Mouse (Mus musculus): Measurements from ENCODE around the gene Ada.
"Not testable (repeated sequence)": the region's sequence is repeated elsewhere in the genome, so short reads cannot be mapped to it uniquely, and the experiment has no call there.

The Ada gene

DNA sequence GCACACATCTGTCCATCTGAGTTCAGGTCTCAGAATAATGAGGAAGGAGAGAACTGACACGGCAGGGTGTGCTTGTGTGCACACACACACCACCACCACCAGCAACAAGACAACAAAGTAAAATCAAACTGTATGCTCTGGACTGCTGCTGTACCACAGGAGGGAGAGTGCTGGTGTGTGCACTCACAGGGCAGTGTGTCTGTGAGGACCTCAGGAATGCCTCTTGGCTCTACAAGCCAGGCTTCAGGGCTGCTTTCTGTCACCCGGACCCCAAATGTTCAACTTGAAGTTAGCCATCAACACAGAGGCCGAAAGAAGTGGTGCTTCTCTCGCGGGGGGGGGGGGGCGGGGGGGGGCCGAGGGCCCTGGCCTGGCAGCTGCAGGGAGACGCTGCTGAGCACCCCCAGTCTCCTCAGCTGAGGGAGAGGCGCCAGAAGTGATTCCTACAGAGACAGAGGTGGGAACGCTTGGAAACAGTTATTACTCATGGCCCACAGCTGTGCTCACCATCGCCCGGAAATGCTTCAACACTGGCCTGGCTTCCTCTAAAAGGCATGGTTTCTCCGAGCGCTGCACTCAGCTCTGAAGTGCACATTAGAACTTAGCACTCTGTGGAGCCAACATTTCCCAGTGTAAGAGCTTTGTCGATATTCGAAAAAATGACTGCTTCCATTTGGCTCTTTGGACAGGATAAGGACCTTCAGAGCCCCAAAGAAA is 52.1 kb downstream of the Ada start:
- no peak for DNase-seq (ENCODE audit: low read depth, low spot score)

DNA sequence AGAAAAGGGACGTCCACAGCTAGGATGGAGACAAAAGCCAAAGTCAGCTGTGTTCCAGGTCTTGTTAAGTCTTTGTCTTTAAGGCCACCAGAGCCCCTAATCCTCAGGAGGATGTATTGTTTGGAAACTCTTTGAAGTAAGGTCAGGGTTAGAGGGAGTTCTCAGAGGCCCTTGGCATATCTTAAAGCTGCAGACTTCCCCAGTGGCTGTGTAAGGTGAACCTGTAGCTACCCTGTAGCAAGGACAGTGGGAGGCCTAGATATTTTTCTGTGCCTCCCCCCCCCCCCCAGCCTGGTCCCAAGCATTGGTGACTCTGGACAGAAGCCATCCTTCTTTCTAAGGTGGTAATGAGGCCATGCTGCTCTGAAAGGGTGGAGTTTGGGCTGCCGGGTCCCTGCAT is 53.3 kb downstream of the Ada start:
- no peak for DNase-seq (ENCODE audit: low read depth, low spot score)

DNA sequence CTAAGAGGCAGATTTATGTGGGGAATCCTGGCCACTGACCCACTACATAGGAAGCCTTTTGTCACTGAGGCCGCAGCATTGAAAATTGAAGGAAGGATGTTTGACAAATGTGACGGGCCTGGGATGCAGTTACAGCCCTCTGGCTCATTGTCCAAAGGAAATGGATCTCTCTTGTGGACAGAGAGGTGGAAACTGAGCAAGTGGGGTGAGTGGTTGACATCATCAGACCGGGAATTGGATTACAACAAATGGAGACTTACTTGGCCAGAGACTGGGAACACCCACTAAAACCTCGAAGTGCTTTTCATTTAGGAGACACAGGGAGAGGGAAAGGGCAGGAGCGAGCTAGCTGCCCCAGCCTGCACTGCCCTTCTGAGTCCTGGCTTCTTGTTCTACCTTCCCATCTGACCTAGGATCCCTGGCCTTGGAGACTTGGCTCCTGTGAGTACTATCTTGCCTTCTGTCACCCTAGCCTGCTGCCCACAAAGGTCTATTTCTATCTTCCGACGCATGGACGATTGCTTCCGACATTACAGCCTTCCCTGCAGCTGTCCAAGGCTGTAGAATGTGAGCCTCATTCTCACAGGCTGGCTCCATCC is 56.2 kb downstream of the Ada start:
- no peak for DNase-seq (ENCODE audit: low read depth, low spot score)

DNA sequence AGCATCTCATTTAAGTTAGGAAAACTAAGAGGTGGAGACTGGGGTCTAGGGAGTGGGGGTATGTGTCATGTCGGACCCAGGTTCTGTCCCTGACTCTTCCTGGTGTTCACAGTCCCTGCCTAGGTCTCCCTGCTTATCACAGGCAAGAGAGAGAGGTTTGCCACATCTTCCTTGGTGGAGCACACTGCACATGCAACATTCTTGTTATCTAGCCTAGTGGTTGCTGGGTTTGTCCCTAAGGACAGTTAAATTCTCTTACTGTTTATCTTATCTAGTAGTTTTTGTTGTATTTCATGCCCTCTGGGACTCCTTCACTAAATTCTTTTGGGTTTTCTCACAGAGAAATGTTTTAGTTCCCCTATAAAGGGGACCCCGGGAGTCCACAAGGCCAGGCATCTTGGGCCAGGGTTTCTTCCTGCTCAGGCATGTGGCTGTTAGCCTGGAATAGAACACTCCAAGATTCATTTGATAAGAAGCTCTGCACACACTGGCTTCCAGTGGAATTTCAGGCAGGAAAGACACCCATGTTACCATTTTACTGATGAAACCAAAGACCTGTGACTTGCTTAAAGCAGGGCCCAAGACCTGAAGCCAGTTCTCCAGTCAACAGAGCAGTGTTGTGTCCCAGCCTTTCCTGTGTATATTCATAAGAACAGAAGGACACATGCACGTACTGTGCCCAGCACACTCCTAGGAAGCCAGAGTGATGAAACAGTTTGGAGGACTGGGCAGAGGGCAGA is 57.0 kb downstream of the Ada start:
- DNase-seq (ENCODE audit: low read depth, low spot score) = no peak

DNA sequence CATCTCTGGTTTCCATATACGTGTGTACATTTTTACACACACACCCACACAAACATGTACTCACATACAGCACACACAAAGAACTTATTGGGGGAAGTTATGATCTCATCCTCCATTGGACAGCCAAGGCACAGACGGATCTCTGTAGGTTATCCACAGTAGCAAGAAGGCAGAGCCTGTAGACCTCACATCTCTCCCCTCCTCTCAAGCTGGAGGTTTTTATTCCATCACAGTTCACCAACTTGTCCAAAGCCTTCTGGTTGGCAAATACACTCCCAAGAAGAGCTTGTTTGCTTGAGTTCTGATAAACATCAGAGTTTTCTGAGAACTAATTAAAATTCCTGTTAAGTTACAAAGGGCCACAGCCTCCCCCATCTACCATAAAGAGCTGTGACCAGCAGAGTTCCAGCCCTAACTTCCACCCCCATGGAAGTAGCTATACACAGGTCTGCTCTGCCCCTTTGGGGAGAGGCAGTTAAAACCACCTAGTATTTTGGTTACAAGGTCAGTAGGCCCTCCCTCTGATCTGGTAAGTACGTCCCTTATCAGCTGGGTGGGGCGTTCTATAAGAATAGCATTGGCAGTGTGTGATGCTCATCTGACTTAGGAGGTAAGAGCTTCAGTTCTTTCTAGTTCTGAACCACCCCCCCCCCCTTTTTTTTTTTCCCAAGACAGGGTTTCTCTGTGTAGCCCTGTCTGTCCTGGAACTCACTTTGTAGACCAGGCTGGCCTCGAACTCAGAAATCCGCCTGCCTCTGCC is 58.0 kb downstream of the Ada start:
- DNase-seq (ENCODE audit: low read depth, low spot score) = no peak

DNA sequence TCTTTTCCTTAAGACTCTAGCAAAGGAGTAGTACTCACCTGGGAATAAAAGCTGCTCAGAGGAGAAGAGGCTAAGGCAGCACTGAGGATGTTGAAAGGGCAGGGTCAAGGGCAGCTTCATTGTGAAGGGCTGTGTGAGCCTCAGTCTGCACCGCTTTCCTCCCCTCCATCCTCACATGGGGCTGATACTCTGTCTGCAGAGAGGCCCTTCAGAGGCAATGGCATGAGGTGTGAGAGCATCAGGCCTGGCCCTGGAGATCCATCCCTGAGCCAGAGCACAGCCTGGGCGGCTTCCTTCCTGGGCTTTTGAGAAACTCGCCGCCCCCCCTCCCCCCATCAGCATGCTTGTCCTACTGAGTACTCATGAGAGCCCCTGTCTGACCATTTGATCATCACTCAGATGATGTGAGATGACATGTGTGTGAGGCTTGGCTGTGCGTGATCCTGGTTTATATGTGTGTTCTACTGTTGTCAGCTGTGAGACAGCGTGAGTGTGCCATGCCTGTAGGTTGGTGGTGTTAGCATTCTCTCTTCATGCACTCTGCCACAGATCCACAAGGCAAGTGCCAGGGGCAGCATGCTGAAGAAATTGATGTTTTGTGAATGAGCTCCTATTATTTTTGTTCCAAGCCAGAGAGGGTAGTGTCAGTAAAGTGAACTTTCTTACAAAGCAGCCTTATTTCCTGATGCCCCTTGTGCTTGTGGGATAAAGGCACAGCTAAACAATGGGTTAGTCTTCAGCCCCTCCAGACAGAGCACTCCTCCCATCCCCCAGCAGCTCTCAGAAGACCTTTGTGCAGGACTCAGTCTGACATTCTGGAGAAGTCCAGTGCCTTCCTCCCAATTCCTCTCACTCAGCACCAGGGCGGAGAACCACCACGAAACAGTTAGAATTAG is 59.4 kb downstream of the Ada start:
- no peak for DNase-seq (ENCODE audit: low read depth, low spot score)

DNA sequence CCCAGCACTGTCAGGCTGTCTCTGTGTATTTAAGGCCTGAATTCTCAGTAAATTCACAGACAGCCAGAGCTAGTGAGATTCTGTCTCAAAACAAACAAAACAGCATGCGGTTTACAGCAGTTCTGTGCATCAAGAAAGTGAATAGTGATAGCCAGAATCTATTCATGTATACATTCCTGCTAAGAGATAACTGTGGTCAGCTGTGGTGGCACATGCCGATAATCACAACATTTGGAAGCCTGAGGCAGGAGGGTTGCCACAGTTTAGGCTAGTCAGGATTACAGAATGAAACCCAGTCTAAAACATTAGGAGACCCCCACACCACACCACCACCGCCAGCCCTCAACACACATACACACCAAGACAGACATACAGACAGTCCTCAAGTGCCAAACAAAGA is 60.3 kb downstream of the Ada start:
- DNase-seq (ENCODE audit: low read depth, low spot score) = no peak

DNA sequence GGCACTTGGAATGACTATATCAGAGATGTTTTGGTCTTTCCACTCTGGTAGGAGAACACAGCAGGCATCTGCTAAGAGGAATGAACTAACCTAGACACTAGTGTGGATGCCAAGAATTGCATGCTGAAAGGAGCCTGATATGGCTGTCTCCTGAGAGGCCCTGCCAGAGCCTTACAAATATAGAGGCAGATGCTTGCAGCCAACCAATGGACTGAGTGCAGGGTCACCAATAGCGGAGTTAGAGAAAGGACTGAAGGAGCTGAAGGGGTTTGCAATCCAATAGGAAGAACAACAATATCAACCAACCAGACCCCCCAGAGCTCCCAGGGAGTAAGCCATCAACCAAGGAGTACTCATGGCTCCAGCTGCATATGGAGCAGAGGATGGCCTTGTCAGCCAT is 61.7 kb downstream of the Ada start:
- not testable (repeated sequence) for DNase-seq (ENCODE audit: low read depth, low spot score)

DNA sequence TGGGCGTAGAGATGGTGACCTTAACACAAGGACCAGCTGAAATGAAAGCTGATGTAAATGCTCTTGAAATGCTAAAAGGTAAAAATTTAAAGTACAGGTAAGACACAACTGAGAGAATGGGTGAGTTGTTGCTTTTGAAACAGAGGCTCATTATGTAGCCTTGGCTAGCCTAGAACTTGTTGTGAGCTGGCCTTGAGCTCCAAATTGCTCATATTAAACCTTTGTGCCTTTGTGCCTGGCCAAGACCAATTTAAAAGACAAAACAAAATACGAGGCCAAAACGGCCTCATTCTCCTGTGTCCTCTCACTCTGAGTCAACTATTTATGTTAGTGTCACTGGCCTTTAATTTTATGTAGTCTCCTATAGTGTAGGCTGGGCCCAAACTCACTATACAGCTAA is 63.2 kb downstream of the Ada start:
- no peak for DNase-seq (ENCODE audit: low read depth, low spot score)

DNA sequence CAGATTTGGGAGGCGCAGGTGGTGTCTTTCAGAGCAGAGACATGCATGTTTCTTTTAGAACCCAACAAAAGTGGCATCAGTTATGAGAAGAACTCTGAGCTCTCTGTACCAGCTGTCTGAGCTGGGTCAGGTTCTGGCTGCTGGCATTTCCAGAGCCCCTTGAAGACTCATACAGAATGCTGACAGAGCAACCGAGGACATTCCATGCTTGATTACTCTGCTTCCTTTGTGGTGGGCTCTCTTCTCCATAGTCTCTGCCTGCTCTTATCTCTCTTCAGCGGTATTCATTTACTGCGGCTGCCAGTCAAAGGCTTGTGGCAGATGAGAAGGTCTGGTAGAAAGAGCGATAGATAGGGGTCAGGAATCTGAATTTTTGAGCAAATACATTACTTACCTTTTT is 63.8 kb downstream of the Ada start:
- no peak for DNase-seq (ENCODE audit: low read depth, low spot score)

DNA sequence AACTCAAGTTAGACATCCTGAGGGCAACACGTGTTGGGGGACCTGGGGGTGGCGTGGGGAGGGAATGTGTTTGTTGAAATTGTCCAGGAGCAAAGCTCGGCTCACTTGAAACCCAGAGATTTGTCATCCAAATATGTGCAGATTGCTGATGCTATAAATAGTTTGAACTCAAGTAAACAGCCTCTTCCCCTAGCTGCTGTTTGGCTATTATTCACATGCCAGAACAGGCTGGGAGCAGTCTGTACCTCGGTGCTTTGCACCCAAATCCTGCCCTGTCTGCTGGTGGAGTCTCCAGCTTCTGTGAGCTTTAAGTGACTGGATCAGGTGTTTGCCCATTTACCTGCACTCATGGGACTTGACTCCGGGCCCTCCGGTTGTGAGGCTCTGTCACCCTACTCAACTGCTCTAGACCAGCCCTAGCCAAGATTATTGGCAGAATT is 64.3 kb downstream of the Ada start:
- no peak for DNase-seq (ENCODE audit: low read depth, low spot score)

DNA sequence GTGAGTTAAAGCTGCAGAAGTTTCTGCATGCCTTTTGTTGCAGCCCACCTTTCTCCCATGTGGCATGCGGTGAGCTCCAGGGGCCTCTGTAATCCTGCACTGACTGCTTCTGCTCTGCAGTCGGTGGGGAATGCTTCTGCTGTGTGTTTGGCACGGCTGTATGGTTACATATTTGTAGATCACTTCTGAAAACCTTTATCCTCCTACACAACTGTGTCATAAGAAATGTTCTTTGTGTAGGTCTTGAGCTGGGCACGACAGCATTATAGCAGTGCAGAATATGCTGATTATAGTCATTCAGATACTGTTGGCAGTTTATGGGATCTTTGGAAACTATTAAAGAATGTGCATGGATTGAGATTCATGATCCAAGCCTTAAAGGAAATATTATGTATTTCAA is 64.8 kb downstream of the Ada start:
- no peak for DNase-seq (ENCODE audit: low read depth, low spot score)

DNA sequence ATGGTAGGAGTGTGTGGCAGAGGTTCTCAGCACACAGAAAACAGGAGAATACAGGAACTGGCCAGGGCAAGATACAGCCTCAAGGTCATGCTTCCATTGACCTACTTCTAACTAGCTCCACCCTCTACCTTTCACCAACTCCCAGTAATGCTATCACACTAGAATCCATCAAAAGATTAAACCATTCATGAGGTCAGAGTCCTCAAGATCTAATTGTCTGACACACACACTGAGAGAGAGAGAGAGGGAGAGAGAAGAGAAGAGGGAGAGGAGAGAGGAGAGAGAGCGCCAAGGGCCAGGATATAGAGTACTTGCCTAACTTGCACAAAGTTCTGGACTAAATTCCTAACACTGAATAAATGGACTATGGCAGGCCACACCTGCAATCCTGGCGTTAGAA is 67.7 kb downstream of the Ada start:
- no peak for DNase-seq (ENCODE audit: low read depth, low spot score)

DNA sequence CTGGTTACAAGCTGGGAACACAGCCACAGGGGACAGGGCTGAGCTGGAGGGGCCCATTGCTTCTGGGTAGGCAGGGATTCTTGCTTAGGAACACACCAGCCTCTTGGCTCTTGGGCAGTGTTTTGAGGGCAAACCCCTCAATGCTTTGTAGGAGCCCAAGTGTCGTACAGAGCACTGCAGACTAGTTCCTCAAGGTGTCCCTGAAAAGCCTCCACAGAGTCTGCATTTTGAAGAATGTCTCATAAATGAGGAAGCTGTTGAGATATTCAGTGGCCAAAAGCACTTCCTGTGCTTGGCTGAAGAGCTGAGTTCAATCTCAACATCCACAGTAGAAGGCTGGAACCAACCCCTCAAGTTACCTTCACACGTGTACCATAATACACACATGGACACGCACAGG is 73.3 kb downstream of the Ada start:
- DNase-seq (ENCODE audit: low read depth, low spot score) = peak; percentile 48
